Mouse (Mus musculus): ENCODE results near the gene Gm21083.

Gm21083 gene

DNA sequence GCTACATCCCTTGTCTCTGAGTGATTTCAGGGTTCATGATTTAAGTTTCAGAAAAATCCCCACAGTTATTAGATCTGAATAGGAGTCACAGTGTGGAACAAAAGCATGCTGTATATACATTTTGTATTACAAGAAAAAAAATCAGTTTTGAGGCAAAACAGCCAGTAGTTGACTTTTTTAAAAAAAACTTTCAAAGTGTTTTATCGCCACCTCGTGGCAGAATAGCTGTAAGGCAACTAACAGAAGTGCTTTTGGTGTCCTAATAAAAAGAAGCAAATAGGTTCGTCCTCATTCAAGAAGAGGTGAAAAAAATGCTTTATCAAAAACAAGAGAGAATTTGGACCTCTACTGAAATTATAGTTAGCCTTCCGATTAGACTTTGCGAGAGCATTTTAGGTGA, 52.9 kb downstream of the Gm21083 start:
- peak; percentile 2 to 9 for DNase-seq
